Mouse (Mus musculus): ENCODE results near the gene Serpina9.
A peak's percentile ranks its signal among the peaks of the same experiment; 100 is the strongest.

Gene Serpina9

GRCm38 (mm10) chr12:104013620-104014019 is at the start of gene Serpina9:
Gene Serpina9, minus strand, starts transcription at chr12:104013755.
- no peak for DNase-seq (ENCODE audit: low read depth, low spot score)

GRCm38 (mm10) chr12:104061862-104062261 is 48.3 kb upstream of the Serpina9 start:
- DNase-seq (ENCODE audit: low read depth, low spot score) = no peak

GRCm38 (mm10) chr12:104060126-104060525 is 46.6 kb upstream of the Serpina9 start:
- no peak for DNase-seq (ENCODE audit: low read depth, low spot score)

GRCm38 (mm10) chr12:104057531-104057930 is 44.0 kb upstream of the Serpina9 start:
- no peak for DNase-seq (ENCODE audit: low read depth, low spot score)

DNA sequence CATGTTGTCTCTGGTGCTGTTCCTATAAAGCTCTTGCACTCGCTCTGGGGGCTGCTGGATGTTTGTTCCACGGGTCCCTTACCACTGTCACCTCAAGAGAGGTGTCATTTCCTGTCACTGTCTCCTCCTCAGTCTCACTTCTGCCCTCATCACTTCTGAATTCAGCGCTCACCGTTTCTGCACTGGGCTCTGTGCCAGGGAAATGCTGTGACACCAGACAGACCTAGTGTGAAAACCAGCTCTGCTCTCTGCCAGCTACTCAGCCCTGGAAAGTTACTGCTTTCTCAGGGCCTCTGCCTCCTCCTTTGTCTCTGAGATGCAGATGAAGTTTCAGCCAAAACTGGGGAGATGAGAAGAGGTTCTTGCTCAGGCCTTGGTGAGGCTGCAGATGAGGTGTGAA is 43.5 kb upstream of the Serpina9 start:
- DNase-seq (ENCODE audit: low read depth, low spot score) = no peak

DNA sequence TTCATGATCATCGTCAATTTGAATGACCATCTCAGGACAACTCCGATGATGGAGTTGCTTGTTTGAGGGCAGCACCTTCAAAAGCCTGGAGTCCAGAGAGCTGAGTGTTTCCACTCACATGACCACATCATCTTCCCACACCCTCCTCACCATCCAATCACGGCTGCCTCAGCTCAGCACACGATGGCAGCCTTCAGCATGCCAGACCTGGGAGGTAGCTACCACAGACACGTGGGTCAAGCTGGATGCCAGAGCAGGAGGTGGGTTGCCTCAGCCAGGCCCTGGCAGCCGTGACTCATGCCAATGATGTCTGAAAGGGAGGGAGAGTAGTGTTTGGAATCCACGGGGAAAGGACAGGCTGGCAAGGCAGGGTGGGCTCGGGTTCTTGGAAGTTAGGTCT is 42.2 kb upstream of the Serpina9 start:
- no peak for DNase-seq (ENCODE audit: low read depth, low spot score)

DNA sequence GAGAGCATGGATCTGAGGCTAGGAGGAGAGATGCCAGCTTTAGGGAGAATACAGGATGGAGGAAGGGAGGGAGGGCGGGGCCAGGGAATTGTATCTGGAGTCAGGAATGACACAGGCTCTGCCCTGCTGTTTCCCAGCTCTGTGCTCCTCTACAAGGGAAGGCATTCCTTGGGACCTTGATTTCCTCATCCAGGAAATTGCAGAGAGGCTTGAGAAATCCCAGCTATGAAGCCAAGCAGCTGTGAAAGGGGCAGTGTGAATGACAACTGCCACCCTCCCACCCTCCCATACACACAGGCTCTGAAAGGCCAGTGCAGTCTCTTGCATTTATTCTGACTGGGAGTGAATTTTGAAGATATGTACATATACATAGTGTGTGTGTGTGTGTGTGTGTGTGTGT is 40.4 kb upstream of the Serpina9 start:
- DNase-seq (ENCODE audit: low read depth, low spot score) = peak; percentile 26

GRCm38 (mm10) chr12:104045713-104046112 is 32.2 kb upstream of the Serpina9 start:
- DNase-seq (ENCODE audit: low read depth, low spot score) = no peak

GRCm38 (mm10) chr12:104044343-104044742 is 30.8 kb upstream of the Serpina9 start, which contains the start of gene Serpina12:
Gene Serpina12, minus strand, starts transcription at chr12:104044443.
- no peak for DNase-seq (ENCODE audit: low read depth, low spot score)

DNA sequence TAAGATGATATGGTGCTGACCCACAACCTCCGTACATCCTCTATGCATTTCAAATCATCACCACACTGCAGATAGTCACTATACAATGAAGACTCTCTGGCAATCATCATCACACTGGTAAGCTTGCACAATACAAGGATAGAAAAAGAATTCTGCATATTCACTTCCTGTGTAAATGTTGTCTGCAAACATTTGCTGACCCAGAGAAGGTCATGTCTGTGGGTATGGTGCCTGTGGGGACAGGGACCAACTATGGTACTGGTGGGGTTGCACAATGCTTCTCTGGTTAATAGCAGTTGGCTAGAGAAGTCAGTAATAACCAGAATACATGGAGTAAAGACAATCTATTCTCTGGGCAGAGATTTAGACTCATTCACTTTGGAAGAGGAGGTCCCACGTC is 29.2 kb upstream of the Serpina9 start:
- no peak for DNase-seq (ENCODE audit: low read depth, low spot score)

- peak; percentile 15 for DNase-seq (ENCODE audit: low read depth, low spot score)
Observed at GRCm38 (mm10) chr12:104041401-104041800, 27.8 kb upstream of the Serpina9 start.

DNA sequence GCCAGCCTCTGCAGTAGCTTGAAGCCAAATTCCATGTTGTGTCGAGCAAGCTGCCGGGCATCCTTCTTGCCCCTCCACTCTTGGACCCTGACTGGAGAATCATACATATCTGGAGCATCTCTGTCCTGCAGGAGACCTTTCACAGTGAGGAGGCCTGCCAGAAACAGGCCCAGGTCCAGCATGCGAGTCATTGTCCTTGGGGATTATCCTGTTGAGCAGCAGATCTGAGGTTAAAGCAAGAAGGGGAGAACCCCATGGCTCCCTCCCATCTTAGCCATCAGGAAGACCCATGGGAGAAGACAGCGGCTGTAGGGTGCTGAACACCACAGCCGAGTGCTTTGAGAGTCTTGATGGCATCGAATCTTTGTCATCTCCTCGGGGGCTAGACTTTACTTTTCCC is 24.6 kb upstream of the Serpina9 start:
- no peak for DNase-seq (ENCODE audit: low read depth, low spot score)

DNA sequence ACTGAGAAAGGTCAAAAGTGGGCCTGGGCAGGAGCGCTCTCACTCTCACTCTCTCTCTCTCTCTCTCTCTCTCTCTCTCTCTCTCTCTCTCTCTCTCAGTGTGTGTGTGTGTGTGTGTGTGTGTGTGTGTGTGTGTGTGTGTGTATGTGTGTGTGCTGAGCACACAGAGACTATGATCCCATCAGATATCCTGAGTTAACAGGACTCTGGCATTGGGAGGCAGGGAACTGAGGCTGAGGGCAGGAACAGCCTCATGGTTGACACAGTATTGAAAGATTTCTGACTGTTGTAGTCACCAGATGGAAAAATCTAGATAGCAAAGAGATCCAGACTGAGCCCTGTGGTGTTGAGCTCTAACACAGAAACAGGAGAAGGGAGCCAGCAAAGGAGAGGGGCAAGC is 20.2 kb upstream of the Serpina9 start:
- no peak for DNase-seq (ENCODE audit: low read depth, low spot score)

- DNase-seq (ENCODE audit: low read depth, low spot score) = peak; percentile 56
Observed at GRCm38 (mm10) chr12:104029986-104030385, 16.4 kb upstream of the Serpina9 start.

GRCm38 (mm10) chr12:104015280-104015679 is 1.7 kb upstream of the Serpina9 start:
- DNase-seq (ENCODE audit: low read depth, low spot score) = no peak

- DNase-seq (ENCODE audit: low read depth, low spot score) = peak; percentile 12
Observed at GRCm38 (mm10) chr12:104004689-104005088, 8.9 kb downstream of the Serpina9 start.

DNA sequence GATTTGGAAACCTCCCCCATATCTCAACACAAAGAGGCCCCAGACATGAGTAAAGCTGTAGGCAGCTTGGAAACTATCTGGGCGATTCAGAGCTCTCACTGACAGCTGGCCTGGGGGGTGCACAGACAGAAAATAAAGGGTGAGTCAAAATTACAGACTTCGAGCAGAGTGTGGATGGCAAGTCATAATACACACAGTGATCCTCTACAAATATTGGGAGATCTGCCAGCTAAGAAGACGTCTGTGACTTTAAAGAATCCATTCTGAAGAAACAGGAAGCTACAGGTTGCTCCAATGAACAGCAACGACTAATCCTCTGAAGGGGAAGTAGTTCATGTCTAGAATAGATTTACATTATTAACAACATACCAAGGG is 10.3 kb downstream of the Serpina9 start:
- DNase-seq (ENCODE audit: low read depth, low spot score) = no peak

- no peak for DNase-seq (ENCODE audit: low read depth, low spot score)
Observed at GRCm38 (mm10) chr12:104002569-104003237, 10.9 kb downstream of the Serpina9 start.

DNA sequence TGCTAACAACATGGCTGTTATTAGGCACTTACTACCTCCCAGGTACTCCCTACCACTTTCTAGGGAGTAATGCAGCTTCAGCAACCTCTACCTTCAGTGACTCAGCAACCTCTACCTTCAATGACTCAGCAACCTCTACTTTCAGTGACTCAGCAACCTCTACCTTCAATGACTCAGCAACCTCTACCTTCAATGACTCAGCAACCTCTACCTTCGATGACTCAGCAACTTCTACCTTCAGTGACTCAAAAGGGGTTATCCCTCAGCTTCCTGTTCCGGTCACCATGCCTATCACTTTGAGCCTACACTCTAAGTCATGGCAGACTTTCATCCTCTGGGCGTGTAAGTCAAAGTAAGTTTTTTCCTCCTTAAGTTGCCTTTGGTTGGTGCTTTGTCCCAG is 13.0 kb downstream of the Serpina9 start:
- DNase-seq (ENCODE audit: low read depth, low spot score) = peak; percentile 13

GRCm38 (mm10) chr12:103999611-104000010 is 13.9 kb downstream of the Serpina9 start:
- no peak for DNase-seq (ENCODE audit: low read depth, low spot score)

- no peak for DNase-seq (ENCODE audit: low read depth, low spot score)
Observed at GRCm38 (mm10) chr12:103996513-103996912, 17.0 kb downstream of the Serpina9 start.

DNA sequence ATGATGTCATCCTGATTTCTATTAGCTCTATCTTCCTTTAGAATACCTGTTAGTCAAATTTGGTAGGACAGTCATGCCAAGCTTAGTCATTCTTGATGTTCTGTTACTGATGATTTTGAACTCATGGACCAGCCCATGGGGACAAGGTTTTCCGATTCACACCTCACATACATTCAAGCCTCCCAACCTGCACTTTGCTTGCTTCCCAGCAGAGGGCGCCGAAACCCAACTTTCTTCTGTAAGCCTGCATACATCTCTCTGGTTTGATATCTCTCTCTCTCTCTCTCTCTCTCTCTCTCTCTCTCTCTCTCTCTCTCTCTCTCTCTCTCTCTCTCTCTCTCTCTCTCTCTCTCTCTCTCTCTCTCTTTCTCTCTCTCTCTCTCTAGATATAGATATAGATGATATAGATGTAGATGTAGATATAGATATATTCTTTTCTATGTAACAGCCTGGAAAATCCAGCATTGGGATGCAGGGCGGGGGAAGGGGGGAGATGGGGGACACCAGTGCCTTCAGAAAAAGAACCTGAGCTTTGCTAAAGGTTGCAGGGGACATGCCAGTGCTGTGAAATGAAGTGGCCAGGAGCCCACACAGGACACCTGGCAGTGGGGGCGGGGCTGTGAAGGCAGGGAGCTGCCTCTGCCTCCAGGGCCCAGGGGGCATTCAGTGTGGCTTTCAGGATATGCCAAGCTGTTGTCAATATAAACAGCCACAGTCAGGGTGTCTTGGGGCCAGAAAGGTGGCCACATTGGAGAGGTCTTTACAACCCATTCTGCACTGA is 18.1 kb downstream of the Serpina9 start:
- peak; percentile 62 for DNase-seq (ENCODE audit: low read depth, low spot score)

DNA sequence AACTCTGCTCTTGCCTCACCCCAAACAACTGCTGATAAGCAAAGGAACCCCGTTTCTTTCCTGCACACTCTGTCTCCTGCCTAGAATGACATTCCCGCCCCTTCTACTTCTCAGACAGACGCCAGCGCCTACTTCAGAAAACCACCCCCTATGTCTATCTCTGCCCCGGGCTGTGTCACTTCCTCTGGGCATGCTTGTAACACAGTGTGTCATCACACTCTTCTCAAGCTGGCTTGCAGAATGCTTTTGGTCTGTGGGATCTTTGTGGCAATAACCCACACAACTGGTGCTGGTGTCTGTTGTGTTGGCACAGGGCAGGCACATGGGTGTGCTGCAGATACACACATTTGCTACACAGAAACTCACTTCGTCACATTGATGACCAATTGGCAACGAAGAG is 20.6 kb downstream of the Serpina9 start:
- DNase-seq (ENCODE audit: low read depth, low spot score) = no peak
